Mouse (Mus musculus) liver, adult 2 months (tissue): Measurements from ENCODE around the gene Rnf186.

Source experiments
- CTCF ChIP-seq: fragments of 200-500 bp; IDR thresholded peaks from 2 replicates; pipeline ENCODE4 v1.5.1; 2011; ENCODE audit warnings: low read depth, low read length, control low read depth
- POLR2A ChIP-seq: fragments of 200-500 bp; IDR thresholded peaks from 2 replicates; pipeline ENCODE4 v1.6.1; 2011; ENCODE audit warnings: low read length, control low read depth; ENCODE audit not compliant: insufficient read depth; ENCODE audit errors: extremely low read depth

DNA sequence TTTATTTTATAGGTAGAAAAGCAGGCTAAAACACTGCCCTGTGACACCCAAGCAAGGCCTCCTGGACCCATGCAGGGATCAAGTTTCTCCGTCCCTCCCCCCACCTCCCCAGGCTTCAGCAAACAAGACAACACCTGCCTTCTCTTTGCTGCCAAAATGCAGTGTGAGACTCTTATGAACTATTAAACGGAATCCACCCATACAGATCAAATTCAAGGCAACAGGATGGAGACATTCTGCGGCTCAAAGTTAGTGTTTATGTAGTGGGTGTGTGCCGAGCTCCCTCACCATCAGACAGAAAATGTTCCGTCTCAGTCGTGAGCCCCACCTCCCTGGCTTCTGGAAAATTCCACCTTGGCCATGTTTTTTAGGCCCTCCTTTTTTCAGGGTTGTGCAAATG, 24.9 kb upstream of the Rnf186 start:
- TF ChIP-seq CTCF = no peak
- TF ChIP-seq POLR2A = no peak
